Comparison of ENCODE assay signal across 10 mouse cellular contexts in the genomic region with DNA sequence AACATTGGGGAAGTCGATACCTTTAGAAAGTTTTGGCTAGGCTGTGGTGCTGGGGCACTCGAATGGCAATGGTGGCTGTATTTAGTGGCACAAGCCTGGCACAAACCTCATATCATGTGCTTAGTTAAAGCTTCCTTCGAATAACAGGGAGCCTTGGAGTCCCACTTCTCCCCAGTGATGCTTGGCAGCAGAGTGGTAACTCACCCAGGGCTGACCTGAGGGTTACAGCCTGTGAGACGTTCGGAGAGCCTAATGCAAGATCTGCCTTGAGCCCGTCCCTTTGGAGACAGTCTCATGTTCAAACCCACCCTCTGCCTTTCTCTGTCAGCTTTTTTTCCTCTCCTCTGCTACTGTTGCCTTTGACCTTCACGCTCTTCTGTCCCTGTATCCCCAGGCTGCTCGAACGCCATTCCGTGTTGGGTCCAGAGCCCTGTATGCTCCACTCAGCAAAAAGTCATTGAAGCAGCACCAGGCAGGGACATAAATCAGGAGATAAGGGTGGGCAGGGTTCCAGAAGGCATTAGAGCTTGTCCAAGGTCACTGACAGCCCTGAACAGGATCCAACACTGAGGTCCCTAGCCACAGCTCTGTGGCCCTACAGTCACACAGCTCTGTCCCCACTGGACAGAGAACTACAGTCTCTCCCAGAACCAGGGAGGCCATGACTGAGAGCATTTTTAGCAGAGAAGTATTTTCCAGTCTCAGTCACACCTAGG. TPM values are rescaled to one million over a fixed set of nuclear protein-coding genes. Genes with fewer than 3 reads are reported as not detected.
DNase-seq lines count a peak whose midpoint lies in the region; ATAC-seq lines count a peak whose summit lies in the region.
"Had no signal": no experiment of that assay in that cellular context is flagged by ENCODE, and none has a peak within 500 bp of the region (broad histone marks: within the 10 kb centered on the region; RNA-seq: fewer than 3 reads in every experiment).

No protein-coding gene starts in this region.

- H3K27me3 ChIP-seq in heart, embryonic 16.5 days (ENCODE audit: control insufficient read depth, insufficient read depth, low read length) = no peaks in the 10 kb centered on the region

- H3K4me2 ChIP-seq in heart, embryonic 16.5 days (ENCODE audit: low read depth, low read length) = no peak overlapping the region

- intact Hi-C loops in gastrocnemius, postnatal 36 days (cut with DNase I) = no loop called here

- no peak overlapping the region for H3K4me3 ChIP-seq in heart, embryonic 16.5 days (ENCODE audit: low read length)

- peak overlapping the region; percentile 74 for H3K27ac ChIP-seq in heart, embryonic 16.5 days (ENCODE audit: low read length)

- peaks cover 13% of the 10 kb centered on the region for H3K4me1 ChIP-seq in heart, embryonic 16.5 days (ENCODE audit: control insufficient read depth, insufficient read depth, low read length)

- no peak overlapping the region for H3K9ac ChIP-seq in heart, embryonic 16.5 days (ENCODE audit: low read length)

- H3K36me3 ChIP-seq in heart, embryonic 16.5 days (ENCODE audit: control insufficient read depth, insufficient read depth) = no peaks in the 10 kb centered on the region
- H3K36me3 ChIP-seq: G1E had no signal

- 53% methylated on average over 10 of the region's 10 CpGs for WGBS in heart, embryonic 16.5 days

- H3K9me3 ChIP-seq in heart, embryonic 16.5 days (replicated peaks; ENCODE audit: control insufficient read depth, low read length) = no peaks in the 10 kb centered on the region
- H3K9me3 ChIP-seq: G1E had no signal

- DNase-seq in ovary, adult 18-20 months (ENCODE audit: low spot score) = peak; percentile 56
- no peak for DNase-seq in ovary, postnatal 10 days (ENCODE audit: low spot score)
- DNase-seq in liver = peak; percentile 41
- peak; percentile 51 for DNase-seq in testis, postnatal 10 days (ENCODE audit: low spot score)
- no peak for DNase-seq in gastrocnemius, postnatal 36 days
- DNase-seq in lung, adult 18-20 months = no peak
- no peak for DNase-seq in c-Kit-positive CD71-positive TER-119-positive erythroid progenitor cells, embryonic 14.5 days (ENCODE audit: low spot score)

- ATAC-seq in heart, embryonic 16.5 days (replicated peaks; ENCODE audit: extremely low read depth, insufficient read depth, low FRiP score) = peak; percentile 79
- ATAC-seq: lung, postnatal 0 days had no signal

RNA-seq across cellular contexts. Expression of gene Cdkl1, which starts 9.0 kb away (rescaled TPM):
- 5.2 and 7.0 TPM in 2 replicates for polyA plus RNA-seq in heart, embryonic 16.5 days (2015; fragmentation: Nextera tagmentation; extraction: Ambion mirVana)
- under 1 TPM; 0.54 to 0.94 TPM for total RNA-seq in gastrocnemius, postnatal 36 days (2021)
- total RNA-seq: G1E had no signal
- polyA plus RNA-seq: G1E had no signal

RNA-seq across cellular contexts. Expression of gene Atp5s, which starts 57.3 kb away (rescaled TPM):
- polyA plus RNA-seq in heart, embryonic 16.5 days (2015; fragmentation: Nextera tagmentation; extraction: Ambion mirVana) = 35.4 and 39.2 TPM in 2 replicates
- total RNA-seq in gastrocnemius, postnatal 36 days (2021) = 10 to 100 TPM; 16.4 to 19.6 TPM

RNA-seq across cellular contexts. Expression of gene L2hgdh, which starts 57.4 kb away (rescaled TPM):
- 18.4 and 18.5 TPM in 2 replicates for polyA plus RNA-seq in heart, embryonic 16.5 days (2015; fragmentation: Nextera tagmentation; extraction: Ambion mirVana)
- 10 to 100 TPM; 36.2 to 37.7 TPM for total RNA-seq in gastrocnemius, postnatal 36 days (2021)

Comparison
In these comparisons a context has a peak if more than half of its experiments do, and no peak if none do; other contexts are left out.
1. DNase-seq: peak in ovary, adult 18-20 months (single experiment), liver (single experiment) and testis, postnatal 10 days (single experiment); none in ovary, postnatal 10 days (single experiment), gastrocnemius, postnatal 36 days (0 of 2), lung, adult 18-20 months (0 of 2) and c-Kit-positive CD71-positive TER-119-positive erythroid progenitor cells, embryonic 14.5 days (single experiment).